Mouse (Mus musculus): Measurements from ENCODE around the gene C1qtnf9. TPM values are rescaled to one million over a fixed set of nuclear protein-coding genes. Genes with fewer than 3 reads are reported as not detected.

Gene C1qtnf9
- total RNA-seq, 2 experiments from 2014 or later, result not detected

GRCm38 (mm10) chr14:60784427-60785315 is 16.7 kb downstream of the C1qtnf9 start, which contains the start of gene Mipep:
Mipep (plus strand) TSS chr14:60784573.
- ATAC-seq (replicated peaks; ENCODE audit: poor library complexity), result peak; percentile 95

GRCm38 (mm10) chr14:60790103-60790502 is 22.2 kb downstream of the C1qtnf9 start:
- peak; percentile 97 for ATAC-seq (replicated peaks; ENCODE audit: poor library complexity)

GRCm38 (mm10) chr14:60796600-60797322 is 28.8 kb downstream of the C1qtnf9 start:
- ATAC-seq (replicated peaks; ENCODE audit: poor library complexity), result no peak

- peak; percentile 42; the same call in 1 of the 2 replicates for ATAC-seq (replicated peaks; ENCODE audit: poor library complexity)
Observed at GRCm38 (mm10) chr14:60797596-60797995, 29.7 kb downstream of the C1qtnf9 start.

- ATAC-seq (replicated peaks; ENCODE audit: poor library complexity), result no peak
Observed at GRCm38 (mm10) chr14:60798721-60799120, 30.8 kb downstream of the C1qtnf9 start.

GRCm38 (mm10) chr14:60799762-60800728 is 32.1 kb downstream of the C1qtnf9 start:
- peak; percentile 71 for ATAC-seq (replicated peaks; ENCODE audit: poor library complexity)

GRCm38 (mm10) chr14:60802026-60802425 is 34.1 kb downstream of the C1qtnf9 start:
- no peak for ATAC-seq (replicated peaks; ENCODE audit: poor library complexity)

GRCm38 (mm10) chr14:60804978-60805377 is 37.0 kb downstream of the C1qtnf9 start:
- ATAC-seq (replicated peaks; ENCODE audit: poor library complexity), result no peak

- no peak for ATAC-seq (replicated peaks; ENCODE audit: poor library complexity)
Observed at GRCm38 (mm10) chr14:60805871-60806270, 37.9 kb downstream of the C1qtnf9 start.

- ATAC-seq (replicated peaks; ENCODE audit: poor library complexity), result no peak
Observed at GRCm38 (mm10) chr14:60806891-60807344, 39.0 kb downstream of the C1qtnf9 start.

- no peak for ATAC-seq (replicated peaks; ENCODE audit: poor library complexity)
Observed at GRCm38 (mm10) chr14:60809881-60810280, 41.9 kb downstream of the C1qtnf9 start.

GRCm38 (mm10) chr14:60811547-60811946 is 43.6 kb downstream of the C1qtnf9 start:
- no peak for ATAC-seq (replicated peaks; ENCODE audit: poor library complexity)

GRCm38 (mm10) chr14:60815098-60815497 is 47.2 kb downstream of the C1qtnf9 start:
- ATAC-seq (replicated peaks; ENCODE audit: poor library complexity), result no peak

- no peak for ATAC-seq (replicated peaks; ENCODE audit: poor library complexity)
Observed at GRCm38 (mm10) chr14:60818045-60818444, 50.1 kb downstream of the C1qtnf9 start.

- ATAC-seq (replicated peaks; ENCODE audit: poor library complexity), result no peak; the same call in 1 of the 2 replicates
Observed at GRCm38 (mm10) chr14:60830096-60830495, 62.2 kb downstream of the C1qtnf9 start.

Other genes with a start within 250 kb of the C1qtnf9 start
- 20.2 and 20.4 TPM in 2 replicates for gene Spata13, start 134.1 kb upstream of the C1qtnf9 start, total RNA-seq (2015)
- 33.5 and 35.9 TPM in 2 replicates for gene Spata13, start 134.1 kb upstream of the C1qtnf9 start, total RNA-seq (2017)
- 15.8 and 20.6 TPM in 2 replicates for gene Mipep, start 16.4 kb downstream of the C1qtnf9 start, total RNA-seq (2015)
- gene Mipep, start 16.4 kb downstream of the C1qtnf9 start, total RNA-seq (2017), result 23.1 and 24.2 TPM in 2 replicates

All from megakaryocyte progenitor cell, adult 5-6 weeks (primary cell).